Mouse (Mus musculus) liver, postnatal 0 days (tissue): ENCODE measurements at regions not wholly inside any gene's neighbourhood (a gene's known extent, or its start where the extent isn't known, plus 50 kb on each side); places are given as distances from the start of the nearest gene placed in this dataset.

Experiments
- CTCF ChIP-seq: sonication (generic); IDR thresholded peaks from 2 replicates; pipeline ENCODE4 v1.5.1; 2016; ENCODE audit warnings: antibody characterized with exemption, low read depth
- EP300 ChIP-seq: IDR thresholded peaks from 2 replicates; pipeline ENCODE4 v1.6.1; 2016; ENCODE audit warnings: antibody characterized with exemption, low read depth, mild to moderate bottlenecking

- TF ChIP-seq EP300 (no peak), CTCF (no peak)
Measured at GRCm38 (mm10) chr14:76872976-76873375, 163.6 kb upstream of the Ccdc122 start.
